Mouse (Mus musculus) gastrocnemius, adult 2 months (tissue): ENCODE measurements around the gene Ccnl2. TPM values are rescaled to one million over a fixed set of nuclear protein-coding genes. Genes with fewer than 3 reads are reported as not detected.

Experiments
- DNase-seq: peaks from one replicate; pipeline ENCODE4 v3.0.0; 2022
- H3K27ac ChIP-seq: fragments of 200-600 bp; 2 replicates; pipeline ENCODE4 v1.8.1; 2022; ENCODE audit warnings: mild to moderate bottlenecking
- H3K4me3 ChIP-seq: fragments of 200-600 bp; 2 replicates; pipeline ENCODE4 v1.8.1; 2022; ENCODE audit warnings: mild to moderate bottlenecking, moderate library complexity
- CTCF ChIP-seq: fragments of 200-600 bp; IDR thresholded peaks from 2 replicates; pipeline ENCODE4 v1.8.1; 2022; ENCODE audit warnings: antibody characterized with exemption, mild to moderate bottlenecking, moderate library complexity
- intact Hi-C: fragments of 180-260 bp; cut with DNase I; formaldehyde crosslinking; loops from one replicate; pipeline ENCODE4 v1.15.1; 2025
- microRNA-seq: library from miRNA; unstranded; fragments of <30 nt; microRNA quantifications from one replicate; pipeline ENCODE4 v1.2.0, GENCODE M21; 2021
- total RNA-seq, 2 experiments: library from RNA; stranded (reverse); gene quantifications; 2 replicates each; pipeline ENCODE4 v1.2.3; 2021

The Ccnl2 gene
- total RNA-seq, 2 experiments from 2014 or later = 26.4 to 27.0 TPM

GRCm38 (mm10) chr4:155856071-155856470 lies 43.8 kb downstream of the Ccnl2 start:
- peak; percentile 17 for DNase-seq
- Histone ChIP-seq H3K4me3 (no peak overlapping the region), H3K27ac (no peak overlapping the region)
- TF ChIP-seq CTCF = no peak
- intact Hi-C loops = no loop called here

DNA sequence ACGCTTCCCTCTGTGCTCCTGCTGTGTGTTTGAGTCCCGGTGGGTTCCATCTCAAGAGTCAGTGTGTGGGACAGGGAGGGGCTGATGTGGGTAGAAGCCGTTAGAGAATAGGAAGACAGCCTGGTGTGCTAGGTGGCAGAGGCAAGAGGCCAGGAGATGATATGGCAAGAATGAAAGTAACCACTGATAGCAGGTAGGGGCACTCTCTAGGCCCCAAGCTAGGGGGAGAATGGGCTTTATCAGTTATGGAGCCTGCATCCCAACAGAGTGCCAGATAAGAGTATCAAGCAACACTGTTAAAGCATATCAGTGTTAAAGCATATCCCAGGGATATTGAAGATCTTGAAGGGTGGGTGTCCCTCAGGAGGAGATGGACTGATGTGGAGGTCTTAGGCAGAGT lies 44.6 kb downstream of the Ccnl2 start:
- Histone ChIP-seq H3K4me3 (no peak overlapping the region), H3K27ac (no peak overlapping the region)
- intact Hi-C loops = no loop called here
- DNase-seq = no peak
- no peak for TF ChIP-seq CTCF

DNA sequence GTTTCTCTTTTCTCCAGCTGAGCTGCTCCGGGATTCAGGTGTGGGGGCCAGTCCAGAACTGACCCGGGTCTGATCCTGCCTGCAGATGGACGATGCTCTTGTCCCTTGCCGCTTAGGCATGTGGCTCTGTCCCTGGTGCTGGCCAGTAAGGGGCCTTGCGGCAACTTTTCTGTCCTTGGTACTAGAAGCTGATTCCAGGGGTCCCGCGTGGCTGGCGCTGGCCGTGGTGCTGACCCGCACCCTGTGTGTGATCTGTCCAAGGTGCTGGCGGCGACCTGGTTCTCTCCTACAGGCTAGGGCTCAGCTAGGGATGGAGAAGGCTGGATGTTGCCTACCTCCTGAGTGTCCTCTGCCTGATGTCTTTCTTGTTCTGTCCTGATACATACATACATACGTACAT lies 47.0 kb downstream of the Ccnl2 start:
- TF ChIP-seq CTCF = no peak
- intact Hi-C loops = no loop called here
- DNase-seq = peak; percentile 24
- Histone ChIP-seq H3K4me3 (no peak overlapping the region), H3K27ac (no peak overlapping the region)

DNA sequence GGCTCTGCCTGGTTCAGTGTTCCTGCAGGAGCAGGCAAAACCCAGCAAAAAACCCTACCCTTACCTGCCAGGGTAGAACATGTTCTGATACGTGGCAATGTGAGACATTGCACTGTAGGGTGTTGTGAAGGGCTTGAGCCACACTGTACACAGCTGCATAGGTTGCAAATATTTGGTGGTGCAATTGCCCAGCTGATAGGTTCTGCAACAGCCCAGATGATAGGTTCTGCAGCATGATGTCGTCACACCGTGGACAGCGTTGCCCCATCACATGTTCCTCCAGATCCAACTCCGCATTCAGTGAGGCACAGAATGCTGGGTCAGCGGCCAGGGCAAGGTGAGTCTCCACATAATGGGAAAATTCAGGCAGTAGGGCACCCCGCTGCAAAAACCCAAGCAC lies 49.5 kb downstream of the Ccnl2 start:
- no peak for TF ChIP-seq CTCF
- intact Hi-C loops = no loop called here
- no peak overlapping the region for H3K4me3 ChIP-seq
- peak; percentile 17 for DNase-seq
- H3K27ac ChIP-seq = no peak overlapping the region

GRCm38 (mm10) chr4:155863001-155863400 lies 50.7 kb downstream of the Ccnl2 start, which contains the start of gene Tas1r3:
Gene Tas1r3, minus strand, starts transcription at chr4:155863362.
- Histone ChIP-seq H3K4me3 (no peak within 1 kb of the TSS), H3K27ac (no peak within 1 kb of the TSS)
- no peak for TF ChIP-seq CTCF
- DNase-seq = peak; percentile 20
- intact Hi-C loops = no loop called here

GRCm38 (mm10) chr4:155868614-155869298 lies 56.5 kb downstream of the Ccnl2 start:
- peak; percentile 52 for DNase-seq
- Histone ChIP-seq H3K27ac (peak overlapping the region; percentile 88), H3K4me3 (peak overlapping the region; percentile 95)
- no peak for TF ChIP-seq CTCF
- intact Hi-C loops = no loop called here

- peak; percentile 98 for DNase-seq
- intact Hi-C loops = loop anchor here (2.0 to 10.0 kb wide), 2 partner anchors 23 to 235 kb away; partner anchors contain the start of gene 9430015G10Rik
- peak within 1 kb of the TSS; percentile 88 for H3K27ac ChIP-seq
- TF ChIP-seq CTCF = peak; percentile 49
- peak within 1 kb of the TSS; percentile 95 for H3K4me3 ChIP-seq
Observed at GRCm38 (mm10) chr4:155869317-155870033, 57.2 kb downstream of the Ccnl2 start, which contains the start of the genes Cptp and Ints11. Gene Cptp, minus strand, starts transcription at chr4:155869440. Gene Ints11, plus strand, starts transcription at chr4:155869546.

- Histone ChIP-seq H3K27ac (no peak overlapping the region), H3K4me3 (no peak overlapping the region)
- intact Hi-C loops = loop anchor here (2.0 to 10.0 kb wide), 2 partner anchors 21 to 233 kb away; partner anchors contain the start of gene 9430015G10Rik
- no peak for DNase-seq
- TF ChIP-seq CTCF = no peak
Observed at GRCm38 (mm10) chr4:155871404-155871803, 59.1 kb downstream of the Ccnl2 start.

Small RNA genes lying within 50 kb of the gene (microRNA-seq; reads per million reads assigned to microRNA genes)
- not detected for gene Gm27743

Other genes starting within 250 kb of the Ccnl2 start
- gene Slc35e2, start 211.1 kb upstream of the Ccnl2 start, total RNA-seq = 1 to 10 TPM; 3.3 to 5.7 TPM
- 10 to 100 TPM; 28.4 to 32.0 TPM for gene Cdk11b, start 187.6 kb upstream of the Ccnl2 start, total RNA-seq
- gene Gm10563, start 167.1 kb upstream of the Ccnl2 start, total RNA-seq = not detected
- 1 to 10 TPM in 1 of 2 experiments, under 1 TPM in 1; 0.64 to 3.0 TPM for gene Mmp23, start 159.1 kb upstream of the Ccnl2 start, total RNA-seq
- 10 to 100 TPM; 17.7 to 19.8 TPM for gene Mib2, start 143.3 kb upstream of the Ccnl2 start, total RNA-seq
- 1 to 10 TPM; 1.0 to 1.5 TPM for gene Fndc10, start 118.1 kb upstream of the Ccnl2 start, total RNA-seq
- 10 to 100 TPM; 42.3 to 44.5 TPM for gene Ssu72, start 107.7 kb upstream of the Ccnl2 start, total RNA-seq
- under 1 TPM; 0.41 to 0.67 TPM for gene Tmem240, start 77.7 kb upstream of the Ccnl2 start, total RNA-seq
- 10 to 100 TPM; 25.4 to 35.3 TPM for gene Atad3a, start 51.4 kb upstream of the Ccnl2 start, total RNA-seq
- gene Vwa1, start 37.8 kb upstream of the Ccnl2 start, total RNA-seq = 1 to 10 TPM; 4.8 to 7.4 TPM
- gene Tmem88b, start 26.6 kb upstream of the Ccnl2 start, total RNA-seq = 1 to 10 TPM in 1 of 2 experiments, under 1 TPM in 1; 0.66 to 1.1 TPM
- gene Ankrd65, start 22.1 kb upstream of the Ccnl2 start, total RNA-seq = not detected
- 10 to 100 TPM; 39.0 to 52.7 TPM for gene Mrpl20, start 9.6 kb upstream of the Ccnl2 start, total RNA-seq
- 10 to 100 TPM; 74.0 to 89.8 TPM for gene Aurkaip1, start 18.8 kb downstream of the Ccnl2 start, total RNA-seq
- gene Mxra8, start 27.2 kb downstream of the Ccnl2 start, total RNA-seq = 10 to 100 TPM; 26.4 to 31.3 TPM
- gene Dvl1, start 34.9 kb downstream of the Ccnl2 start, total RNA-seq = 100 to 1,000 TPM; 116 to 122 TPM
- under 1 TPM; 0.11 to 0.23 TPM for gene Tas1r3, start 50.9 kb downstream of the Ccnl2 start, total RNA-seq
- 10 to 100 TPM; 13.6 to 18.0 TPM for gene Cptp, start 57.0 kb downstream of the Ccnl2 start, total RNA-seq
- 10 to 100 TPM; 14.9 to 17.3 TPM for gene Ints11, start 57.1 kb downstream of the Ccnl2 start, total RNA-seq
- 10 to 100 TPM; 10.5 to 13.4 TPM for gene Pusl1, start 79.3 kb downstream of the Ccnl2 start, total RNA-seq
- 1 to 10 TPM; 7.5 to 8.0 TPM for gene Acap3, start 79.3 kb downstream of the Ccnl2 start, total RNA-seq
- 10 to 100 TPM; 62.8 to 64.5 TPM for gene Ube2j2, start 131.3 kb downstream of the Ccnl2 start, total RNA-seq
- 10 to 100 TPM; 15.1 to 18.5 TPM for gene C1qtnf12, start 149.8 kb downstream of the Ccnl2 start, total RNA-seq
- gene B3galt6, start 180.2 kb downstream of the Ccnl2 start, total RNA-seq = 1 to 10 TPM in 1 of 2 experiments, under 1 TPM in 1; 0.92 to 2.0 TPM
- gene Sdf4, start 180.4 kb downstream of the Ccnl2 start, total RNA-seq = 10 to 100 TPM; 75.7 to 81.5 TPM
- gene Tnfrsf4, start 201.4 kb downstream of the Ccnl2 start, total RNA-seq = 1 to 10 TPM in 1 of 2 experiments, under 1 TPM in 1; 0.75 to 2.1 TPM
- not detected for gene Tnfrsf18, start 213.7 kb downstream of the Ccnl2 start, total RNA-seq
- gene Ttll10, start 246.9 kb downstream of the Ccnl2 start, total RNA-seq = not detected